Mouse (Mus musculus) liver, adult 2 months (tissue): Measurements from ENCODE around the gene Cenpj.

Experiments used
- CTCF ChIP-seq: fragments of 200-500 bp; IDR thresholded peaks from 2 replicates; pipeline ENCODE4 v1.5.1; 2011; ENCODE audit warnings: low read depth, low read length, control low read depth
- POLR2A ChIP-seq: fragments of 200-500 bp; IDR thresholded peaks from 2 replicates; pipeline ENCODE4 v1.6.1; 2011; ENCODE audit warnings: low read length, control low read depth; ENCODE audit not compliant: insufficient read depth; ENCODE audit errors: extremely low read depth

GRCm38 (mm10) chr14:56502407-56502806 lies 72.8 kb downstream of the Cenpj start:
- TF ChIP-seq CTCF (no peak), POLR2A (no peak)
